Mouse (Mus musculus) CH12.LX (cell line): Measurements from ENCODE around the gene Neu4. TPM values are rescaled to one million over a fixed set of nuclear protein-coding genes. Genes with fewer than 3 reads are reported as not detected.
"Not testable (repeated sequence)": the region's sequence is repeated elsewhere in the genome, so short reads cannot be mapped to it uniquely, and the experiment has no call there.

ENCODE experiments used
- DNase-seq: peaks from one replicate; pipeline ENCODE4 v3.0.0-alpha.2; 2013; ENCODE audit errors: extremely low read depth
- H3K27ac ChIP-seq: 2 replicates; pipeline ENCODE4 v1.5.1; 2012; ENCODE audit warnings: low read depth, mild to moderate bottlenecking, control low read depth, moderate library complexity; ENCODE audit not compliant: insufficient read depth
- H3K27me3 ChIP-seq: replicated peaks from 2 replicates; pipeline ENCODE3; 2012; ENCODE audit warnings: inconsistent platforms
- H3K36me3 ChIP-seq, 2 experiments: replicated peaks in 1 of 2; 2 replicates each; pipeline versions ENCODE3 to v1.6.1; 2012; ENCODE audit warnings: inconsistent platforms in 1 of 2, low read length in 1 of 2, mild to moderate bottlenecking in 1 of 2, mixed read lengths in 1 of 2, moderate library complexity in 1 of 2; ENCODE audit not compliant: control insufficient read depth in 1 of 2, insufficient read depth in 1 of 2
- H3K4me1 ChIP-seq, 2 experiments: 2 replicates each; pipeline ENCODE4 v1.6.1; 2012; ENCODE audit warnings: inconsistent platforms in 1 of 2, moderate library complexity in 1 of 2; ENCODE audit not compliant: insufficient read depth in 2 of 2, control insufficient read depth in 1 of 2
- H3K4me2 ChIP-seq: 2 replicates; pipeline ENCODE4 v1.6.1; 2012; ENCODE audit warnings: low read depth, mild to moderate bottlenecking, control low read depth; ENCODE audit not compliant: poor library complexity, insufficient read depth, severe bottlenecking
- H3K4me3 ChIP-seq, 3 experiments: fragments of 150-350 bp in 1 of 3; sonication (generic) in 1 of 3; replicated peaks in 1 of 3; 2 replicates each; pipeline versions ENCODE3 to v1.5.1; 2011 to 2012; ENCODE audit warnings: low read depth in 2 of 3, low read length in 2 of 3, mild to moderate bottlenecking in 2 of 3, moderate library complexity in 2 of 3, control low read depth in 1 of 3, improper control_type of control experiment in 1 of 3, inconsistent platforms in 1 of 3, mixed read lengths in 1 of 3; ENCODE audit not compliant: poor library complexity in 1 of 3
- H3K79me2 ChIP-seq: replicated peaks from 2 replicates; pipeline ENCODE4 v1.6.1; 2012; ENCODE audit warnings: mild to moderate bottlenecking, moderate library complexity; ENCODE audit not compliant: control insufficient read depth, poor library complexity, insufficient read depth, severe bottlenecking; ENCODE audit errors: extremely low read depth
- H3K9ac ChIP-seq: 2 replicates; pipeline ENCODE4 v1.6.1; 2012; ENCODE audit warnings: low read depth, mild to moderate bottlenecking, control low read depth, moderate library complexity; ENCODE audit not compliant: insufficient read depth
- H3K9me3 ChIP-seq: replicated peaks from 2 replicates; pipeline ENCODE3; 2012; ENCODE audit warnings: low read length, inconsistent platforms, mixed read lengths
- EP300 ChIP-seq: IDR thresholded peaks from 2 replicates; pipeline ENCODE4 v1.6.1; 2011; ENCODE audit warnings: low read length, improper control_type of control experiment
- IRF4 ChIP-seq: IDR thresholded peaks from 2 replicates; pipeline ENCODE4 v1.6.1; 2014; ENCODE audit warnings: low read depth, mild to moderate bottlenecking, inconsistent platforms, low read length, improper control_type of control experiment
- KAT2A ChIP-seq: IDR thresholded peaks from 2 replicates; pipeline ENCODE4 v1.6.1; 2012; ENCODE audit warnings: low read length, improper control_type of control experiment, inconsistent platforms; ENCODE audit not compliant: insufficient replicate concordance
- MXI1 ChIP-seq: IDR thresholded peaks from 2 replicates; pipeline ENCODE4 v1.6.1; 2011; ENCODE audit warnings: mild to moderate bottlenecking, low read depth, low read length, improper control_type of control experiment
- NELFE ChIP-seq: IDR thresholded peaks from 2 replicates; pipeline ENCODE4 v1.6.1; 2011; ENCODE audit warnings: low read depth, low read length, improper control_type of control experiment
- PAX5 ChIP-seq: IDR thresholded peaks from 2 replicates; pipeline ENCODE4 v1.6.1; 2012; ENCODE audit warnings: low read length, inconsistent platforms, mixed read lengths
- ZNF384 ChIP-seq: IDR thresholded peaks from 2 replicates; pipeline ENCODE4 v1.6.1; 2012; ENCODE audit warnings: low read depth, low read length, improper control_type of control experiment, inconsistent platforms
- dilution Hi-C: fragments of 300-500 bp; cut with MboI; formaldehyde crosslinking; loops from 2 replicates; pipeline ENCODE4 v1.14.3; 2020; ENCODE audit warnings: low sequenced_read_pairs; ENCODE audit not compliant: extremely low pct_unique_long_range_greater_than_20kb, extremely low pct_ligation_motif_present
- in situ Hi-C: fragments of 300-500 bp; cut with MboI; formaldehyde crosslinking; loops from 3 replicates; pipeline ENCODE4 v1.14.3; 2019; ENCODE audit warnings: low sequenced_read_pairs, low pct_ligation_motif_present, low pct_unique_long_range_greater_than_20kb, mixed read lengths
- polyA plus RNA-seq: library from polyadenylated mRNA; unstranded; fragments of >175 nt; gene quantifications from 2 replicates; pipeline ENCODE4 v1.2.1, GENCODE M21; 2012; ENCODE audit warnings: low read depth; ENCODE audit not compliant: insufficient read length
- total RNA-seq, 2 experiments: library from RNA; depleted of rRNA; stranded (reverse); fragments of 300-350 nt in 1 of 2; fragments of >200 nt in 1 of 2; gene quantifications; 2 replicates each; pipeline ENCODE4 v1.2.3; 2012 to 2014

Gene Neu4
- total and polyA plus RNA-seq, 3 experiments: not detected

GRCm38 (mm10) chr1:93991491-93991890 lies 28.8 kb upstream of the Neu4 start:
- H3K4me2 ChIP-seq, dilution Hi-C loops, H3K9ac ChIP-seq: not testable (repeated sequence)

GRCm38 (mm10) chr1:94001023-94001422 lies 19.2 kb upstream of the Neu4 start:
- no peak for TF ChIP-seq PAX5
- no peak for TF ChIP-seq ZNF384
- no peak for TF ChIP-seq IRF4
- no peak for TF ChIP-seq MXI1
- no peak for TF ChIP-seq EP300
- no peak for TF ChIP-seq KAT2A
- no peak for TF ChIP-seq NELFE
- dilution Hi-C loops: no loop called here
- H3K4me3 ChIP-seq: no peak overlapping the region
- H3K27ac ChIP-seq: no peak overlapping the region
- no peaks in the 10 kb centered on the region for H3K9me3 ChIP-seq
- no peaks in the 10 kb centered on the region for H3K36me3 ChIP-seq
- in situ Hi-C loops: no loop called here
- no peaks in the 10 kb centered on the region for H3K79me2 ChIP-seq
- no peak overlapping the region for H3K4me2 ChIP-seq
- DNase-seq: no peak
- H3K27me3 ChIP-seq: no peaks in the 10 kb centered on the region
- no peaks in the 10 kb centered on the region for H3K4me1 ChIP-seq
- no peak overlapping the region for H3K9ac ChIP-seq

More at GRCm38 (mm10) chr1:93991491-93991890, 28.8 kb upstream of the Neu4 start:
- H3K4me3 ChIP-seq, DNase-seq, H3K36me3 ChIP-seq, H3K9me3 ChIP-seq, in situ Hi-C loops, H3K27me3 ChIP-seq, H3K27ac ChIP-seq, H3K4me1 ChIP-seq, H3K79me2 ChIP-seq: not testable (repeated sequence)

- H3K27me3 ChIP-seq, in situ Hi-C loops, H3K9ac ChIP-seq, H3K36me3 ChIP-seq, H3K27ac ChIP-seq, H3K79me2 ChIP-seq, H3K9me3 ChIP-seq, DNase-seq, H3K4me3 ChIP-seq, H3K4me1 ChIP-seq, H3K4me2 ChIP-seq, dilution Hi-C loops: not testable (repeated sequence)
Measured at GRCm38 (mm10) chr1:94005954-94006506, 14.2 kb upstream of the Neu4 start.

DNA sequence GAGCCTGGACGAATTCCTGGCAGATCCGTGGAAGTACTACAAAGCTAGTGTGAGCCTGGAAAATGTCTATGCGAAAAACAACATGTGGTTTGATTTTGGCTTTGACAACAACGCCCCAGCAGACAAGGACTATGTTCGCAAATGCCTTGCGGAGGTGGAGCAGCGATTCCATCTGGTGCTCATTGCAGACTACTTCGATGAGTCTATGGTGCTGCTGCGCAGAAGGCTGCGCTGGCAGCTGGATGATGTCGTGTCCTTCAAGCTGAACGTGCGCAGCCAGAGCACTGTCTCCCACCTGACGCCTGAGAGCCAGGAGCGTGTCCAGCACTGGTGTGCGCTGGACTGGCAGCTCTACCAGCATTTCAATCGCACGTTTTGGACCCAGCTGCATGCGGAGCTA lies 11.4 kb upstream of the Neu4 start:
- H3K4me2 ChIP-seq, H3K9ac ChIP-seq, H3K9me3 ChIP-seq, DNase-seq, dilution Hi-C loops, H3K36me3 ChIP-seq, H3K27me3 ChIP-seq, H3K4me3 ChIP-seq, in situ Hi-C loops, H3K79me2 ChIP-seq, H3K4me1 ChIP-seq, H3K27ac ChIP-seq: not testable (repeated sequence)
